ENCODE assay signal across 11 mouse cellular contexts in the genomic region with DNA sequence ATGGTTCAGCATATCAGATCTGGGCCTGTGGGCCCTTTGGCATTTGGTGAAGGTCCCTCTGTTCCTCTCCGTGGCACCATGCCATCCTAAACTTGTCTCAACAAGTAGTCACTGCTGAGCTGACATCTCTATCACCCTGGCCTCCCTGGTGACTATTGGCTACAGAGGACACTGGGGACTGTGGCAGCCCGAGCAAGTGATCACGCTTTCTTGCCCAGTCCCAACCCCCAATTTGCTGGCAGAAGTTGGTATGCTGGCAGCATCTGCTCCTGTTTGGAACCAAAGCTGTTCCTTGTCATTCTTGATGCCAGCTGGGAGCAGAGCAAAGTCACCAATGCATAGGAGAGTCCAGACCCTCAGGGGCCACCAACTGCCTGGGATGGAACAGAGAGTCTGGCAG. TPM values are rescaled to one million over a fixed set of nuclear protein-coding genes. Genes with fewer than 3 reads are reported as not detected.
DNase-seq lines count a peak whose midpoint lies in the region.
"Had no signal": no experiment of that assay in that cellular context is flagged by ENCODE, and none has a peak within 500 bp of the region (broad histone marks: within the 10 kb centered on the region; RNA-seq: fewer than 3 reads in every experiment).

No protein-coding gene starts in this region.

- H3K27ac ChIP-seq in heart, embryonic 10.5 days = no peak overlapping the region

- no peak overlapping the region for H3K4me3 ChIP-seq in heart, embryonic 10.5 days

- peak; percentile 93 for DNase-seq in heart, adult 11 months
- no peak for DNase-seq in heart, embryonic 10.5 days (ENCODE audit: low spot score)
- peak; percentile 13 for DNase-seq in right cerebral cortex, adult 18-20 months
- DNase-seq in right cerebral cortex, postnatal 25 days = no peak
- peak; percentile 34 for DNase-seq in fat pad, adult 2 months (ENCODE audit: extremely low read depth, low read depth, low spot score)
- peak; percentile 3 for DNase-seq in right cerebral cortex, postnatal 4 days
- no peak for DNase-seq in kidney, postnatal 10 days
- no peak for DNase-seq in embryo, embryonic 11 days

- H3K27me3 ChIP-seq in heart, embryonic 10.5 days (ENCODE audit: insufficient read depth, poor library complexity, severe bottlenecking) = peaks cover 20% of the 10 kb centered on the region; the same call in 1 of the 2 replicates
- H3K27me3 ChIP-seq: CH12.LX had no signal

- H3K36me3 ChIP-seq in heart, embryonic 10.5 days = no peaks in the 10 kb centered on the region

- 73% methylated on average over 3 of the region's 3 CpGs for WGBS in heart, embryonic 10.5 days

- H3K4me1 ChIP-seq in heart, embryonic 10.5 days = no peaks in the 10 kb centered on the region

- H3K9me3 ChIP-seq in heart, embryonic 10.5 days = no peaks in the 10 kb centered on the region

RNA-seq across cellular contexts. Expression of gene H2al1a, which starts 30.0 kb away (rescaled TPM):
- polyA plus RNA-seq in heart, embryonic 10.5 days (2016; fragmentation: Nextera tagmentation; extraction: Ambion mirVana) = not detected in 2 replicates
- polyA plus RNA-seq: intestine, postnatal 0 days; lung, embryonic 16.5 days had no signal

RNA-seq across cellular contexts. Expression of gene H2al1b, which starts 33.2 kb away (rescaled TPM):
- polyA plus RNA-seq in heart, embryonic 10.5 days (2016; fragmentation: Nextera tagmentation; extraction: Ambion mirVana) = not detected in 2 replicates
- polyA plus RNA-seq: intestine, postnatal 0 days; lung, embryonic 16.5 days had no signal

RNA-seq across cellular contexts. Expression of gene H2al1c, which starts 36.4 kb away (rescaled TPM):
- polyA plus RNA-seq in heart, embryonic 10.5 days (2016; fragmentation: Nextera tagmentation; extraction: Ambion mirVana) = not detected in 2 replicates
- polyA plus RNA-seq: intestine, postnatal 0 days; lung, embryonic 16.5 days had no signal

RNA-seq across cellular contexts. Expression of gene H2al1d, which starts 39.5 kb away (rescaled TPM):
- not detected in 2 replicates for polyA plus RNA-seq in heart, embryonic 10.5 days (2016; fragmentation: Nextera tagmentation; extraction: Ambion mirVana)
- polyA plus RNA-seq: intestine, postnatal 0 days; lung, embryonic 16.5 days had no signal

RNA-seq across cellular contexts. Expression of gene H2al1e, which starts 42.7 kb away (rescaled TPM):
- not detected in 2 replicates for polyA plus RNA-seq in heart, embryonic 10.5 days (2016; fragmentation: Nextera tagmentation; extraction: Ambion mirVana)
- polyA plus RNA-seq: intestine, postnatal 0 days; lung, embryonic 16.5 days had no signal

Comparison
In these comparisons a context has a peak if more than half of its experiments do, and no peak if none do; other contexts are left out.
1. DNase-seq: peak in heart, adult 11 months (single experiment), right cerebral cortex, adult 18-20 months (single experiment), fat pad, adult 2 months (single experiment) and right cerebral cortex, postnatal 4 days (single experiment); none in heart, embryonic 10.5 days (single experiment), right cerebral cortex, postnatal 25 days (single experiment), kidney, postnatal 10 days (single experiment) and embryo, embryonic 11 days (single experiment).